In the genomic region with DNA sequence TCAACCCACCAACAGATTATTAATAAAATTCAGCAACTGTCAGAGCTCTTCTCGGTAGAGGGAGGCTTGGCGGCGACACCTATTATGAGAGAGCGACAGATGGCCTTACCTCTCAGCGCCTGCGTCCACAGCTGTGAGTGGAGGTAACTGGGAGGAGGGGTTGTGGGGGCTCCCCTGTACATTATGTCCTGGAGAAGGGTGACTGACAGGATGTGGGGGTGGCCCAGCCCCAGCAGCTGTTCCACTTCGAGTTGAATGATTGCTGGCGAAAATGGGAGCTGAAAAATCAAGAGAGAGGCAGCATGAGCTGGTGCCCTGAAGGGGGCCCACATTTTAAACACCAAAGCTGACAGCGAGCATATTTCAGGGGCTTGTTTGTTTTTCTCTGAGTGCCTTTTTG, we compare ENCODE assay signal across 10 mouse cellular contexts.
DNase-seq lines count a peak whose midpoint lies in the region; ATAC-seq and TF ChIP-seq lines count a peak whose summit lies in the region.
"Had no signal": no experiment of that assay in that cellular context is flagged by ENCODE, and none has a peak within 500 bp of the region (broad histone marks: within the 10 kb centered on the region; RNA-seq: fewer than 3 reads in every experiment).

No protein-coding gene starts in this region.

- peaks cover 16% of the 10 kb centered on the region for H3K27me3 ChIP-seq in midbrain, embryonic 13.5 days
- no peaks in the 10 kb centered on the region for H3K27me3 ChIP-seq in midbrain, postnatal 0 days (ENCODE audit: insufficient read depth, low read length)
- H3K27me3 ChIP-seq in hindbrain, postnatal 0 days (ENCODE audit: insufficient read depth, low read length), result no peaks in the 10 kb centered on the region
- no peaks in the 10 kb centered on the region for H3K27me3 ChIP-seq in intestine, postnatal 0 days (replicated peaks; ENCODE audit: control insufficient read depth, insufficient read depth, low read length)

- no peak for TF ChIP-seq CTCF in midbrain, postnatal 0 days (IDR thresholded peaks at IDR 0.05)
- no peak for TF ChIP-seq CTCF in hindbrain, postnatal 0 days (IDR thresholded peaks at IDR 0.05; ENCODE audit: low read depth)
- TF ChIP-seq CTCF in intestine, postnatal 0 days (IDR thresholded peaks at IDR 0.05; ENCODE audit: low read depth), result no peak

- H3K27ac ChIP-seq in midbrain, embryonic 13.5 days, result no peak overlapping the region
- H3K27ac ChIP-seq in midbrain, postnatal 0 days (ENCODE audit: low read depth, low read length), result no peak overlapping the region
- H3K27ac ChIP-seq in hindbrain, postnatal 0 days, result no peak overlapping the region
- H3K27ac ChIP-seq in intestine, postnatal 0 days (ENCODE audit: low read depth, low read length), result no peak overlapping the region
- H3K27ac ChIP-seq: macrophage had no signal

- no peaks in the 10 kb centered on the region for H3K9me3 ChIP-seq in midbrain, embryonic 13.5 days
- no peaks in the 10 kb centered on the region for H3K9me3 ChIP-seq in midbrain, postnatal 0 days (ENCODE audit: low read length)
- H3K9me3 ChIP-seq in hindbrain, postnatal 0 days (ENCODE audit: low read length), result no peaks in the 10 kb centered on the region
- H3K9me3 ChIP-seq in intestine, postnatal 0 days (ENCODE audit: control insufficient read depth), result no peaks in the 10 kb centered on the region

- WGBS in midbrain, embryonic 13.5 days, result 74% methylated on average over 9 of the region's 9 CpGs
- 74% methylated on average over 9 of the region's 9 CpGs for WGBS in midbrain, postnatal 0 days
- 59% methylated on average over 9 of the region's 9 CpGs for WGBS in hindbrain, postnatal 0 days
- 71% methylated on average over 9 of the region's 9 CpGs for WGBS in intestine, postnatal 0 days

- no peak overlapping the region for H3K9ac ChIP-seq in midbrain, embryonic 13.5 days (replicated peaks)
- H3K9ac ChIP-seq in midbrain, postnatal 0 days (replicated peaks; ENCODE audit: low read length, poor library complexity, severe bottlenecking), result no peak overlapping the region
- H3K9ac ChIP-seq in hindbrain, postnatal 0 days (replicated peaks; ENCODE audit: low read length), result no peak overlapping the region
- no peak overlapping the region for H3K9ac ChIP-seq in intestine, postnatal 0 days (ENCODE audit: low read depth, low read length)

- DNase-seq in cerebellum, adult 11-12 months, result peak; percentile 14
- no peak for DNase-seq in midbrain, postnatal 0 days (ENCODE audit: low spot score)
- DNase-seq in hindbrain, postnatal 0 days (ENCODE audit: low spot score), result peak; percentile 22
- peak; percentile 19 for DNase-seq in telencephalon, adult 2 months (ENCODE audit: low read depth, low spot score)
- no peak for DNase-seq in kidney, adult 18-20 months
- DNase-seq: heart, postnatal 10 days had no signal

- H3K36me3 ChIP-seq in midbrain, embryonic 13.5 days, result no peaks in the 10 kb centered on the region
- no peaks in the 10 kb centered on the region for H3K36me3 ChIP-seq in midbrain, postnatal 0 days (ENCODE audit: insufficient read depth, low read length)
- no peaks in the 10 kb centered on the region for H3K36me3 ChIP-seq in hindbrain, postnatal 0 days (ENCODE audit: insufficient read depth, low read length)
- H3K36me3 ChIP-seq in intestine, postnatal 0 days (ENCODE audit: control insufficient read depth, insufficient read depth), result no peaks in the 10 kb centered on the region

- H3K4me3 ChIP-seq in midbrain, embryonic 13.5 days (replicated peaks), result no peak overlapping the region
- no peak overlapping the region for H3K4me3 ChIP-seq in midbrain, postnatal 0 days (ENCODE audit: low read depth, low read length)
- no peak overlapping the region for H3K4me3 ChIP-seq in hindbrain, postnatal 0 days (ENCODE audit: low read length)
- H3K4me3 ChIP-seq in intestine, postnatal 0 days (ENCODE audit: low read depth, low read length), result no peak overlapping the region

- H3K4me1 ChIP-seq in midbrain, embryonic 13.5 days (replicated peaks), result peaks cover 14% of the 10 kb centered on the region
- no peaks in the 10 kb centered on the region for H3K4me1 ChIP-seq in midbrain, postnatal 0 days (ENCODE audit: insufficient read depth, low read length)
- H3K4me1 ChIP-seq in hindbrain, postnatal 0 days (ENCODE audit: insufficient read depth, low read length), result no peaks in the 10 kb centered on the region; the same call in 1 of the 2 replicates
- no peaks in the 10 kb centered on the region for H3K4me1 ChIP-seq in intestine, postnatal 0 days (replicated peaks; ENCODE audit: control insufficient read depth, insufficient read depth, low read length)

- no peak for ATAC-seq in cerebellum, adult (ENCODE audit: insufficient number of reproducible peaks, low FRiP score, low TSS enrichment)
- ATAC-seq in midbrain, embryonic 13.5 days, result 0 out of 2 replicates have a peak, but pooled peaks have one; percentile 45
- no peak for ATAC-seq in midbrain, postnatal 0 days (ENCODE audit: low FRiP score)
- no peak for ATAC-seq in hindbrain, postnatal 0 days
- ATAC-seq in intestine, postnatal 0 days, result no peak

- no peak overlapping the region for H3K4me2 ChIP-seq in midbrain, embryonic 13.5 days (replicated peaks)
- no peak overlapping the region for H3K4me2 ChIP-seq in midbrain, postnatal 0 days (ENCODE audit: low read depth, low read length, poor library complexity, severe bottlenecking)
- no peak overlapping the region for H3K4me2 ChIP-seq in hindbrain, postnatal 0 days (ENCODE audit: low read depth, low read length)
- no peak overlapping the region for H3K4me2 ChIP-seq in intestine, postnatal 0 days (replicated peaks; ENCODE audit: low read depth)

Comparison
In these comparisons a context has a peak if more than half of its experiments do, and no peak if none do; other contexts are left out.
1. DNase-seq: peak in cerebellum, adult 11-12 months (single experiment), hindbrain, postnatal 0 days (single experiment) and telencephalon, adult 2 months (single experiment); none in midbrain, postnatal 0 days (single experiment) and kidney, adult 18-20 months (single experiment).